Mouse (Mus musculus) brain, embryonic 14.5 days (tissue): ENCODE data around the gene Pycard.

Experiments used
- CTCF ChIP-seq: fragments of 200-500 bp; IDR thresholded peaks from 2 replicates; pipeline ENCODE4 v1.5.1; 2012; ENCODE audit warnings: inconsistent platforms, mild to moderate bottlenecking, moderate library complexity, borderline replicate concordance; ENCODE audit not compliant: insufficient read depth, insufficient read length; ENCODE audit errors: extremely low read depth
- POLR2A ChIP-seq: fragments of 200-500 bp; IDR thresholded peaks from 2 replicates; pipeline ENCODE4 v1.6.1; 2012; ENCODE audit warnings: mild to moderate bottlenecking, inconsistent platforms, borderline replicate concordance; ENCODE audit not compliant: poor library complexity, insufficient read depth, insufficient read length, severe bottlenecking; ENCODE audit errors: extremely low read depth

DNA sequence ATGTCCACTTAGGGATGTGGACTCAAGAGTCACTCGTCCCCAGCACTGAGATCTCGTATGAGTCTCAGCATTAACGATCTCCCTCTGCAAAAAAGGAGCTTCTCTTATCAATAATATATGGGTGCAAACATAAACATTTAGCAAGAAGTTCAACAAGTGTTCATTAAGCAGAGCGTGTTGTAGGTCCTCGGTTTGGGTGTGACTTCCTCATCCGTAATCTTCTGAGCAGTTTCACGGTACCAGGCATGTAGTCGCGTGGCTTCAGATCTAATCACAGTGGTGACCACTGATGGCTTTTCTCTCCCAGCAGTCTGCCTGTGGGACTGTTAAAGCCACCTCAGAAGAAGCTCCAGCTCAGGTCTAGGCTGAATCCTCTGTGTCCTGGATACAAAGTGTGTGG lies 30.7 kb upstream of the Pycard start:
- TF ChIP-seq CTCF: no peak
- TF ChIP-seq POLR2A: no peak
